17 mouse cellular contexts compared by ENCODE assay signal in the genomic region with DNA sequence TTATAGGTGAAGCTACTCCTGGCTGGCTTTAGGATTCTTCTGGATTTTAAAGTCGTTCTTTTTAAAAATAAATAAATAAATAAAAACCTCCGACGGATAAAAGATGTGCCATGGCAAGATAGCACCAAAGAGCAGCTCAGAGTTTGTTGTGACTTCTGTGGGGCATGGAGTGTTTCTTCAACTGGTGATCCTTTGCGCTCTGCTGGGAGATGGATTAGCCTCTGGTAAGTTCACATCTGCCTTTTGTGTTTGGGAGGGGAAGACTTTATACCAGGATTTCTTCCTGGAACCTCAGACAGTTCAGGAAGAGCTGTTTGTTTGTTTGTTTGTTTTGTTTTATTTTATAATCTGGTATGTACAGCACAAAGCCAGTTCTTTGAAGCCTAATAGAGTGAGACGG. TPM values are rescaled to one million over a fixed set of nuclear protein-coding genes. Genes with fewer than 3 reads are reported as not detected.
DNase-seq lines count a peak whose midpoint lies in the region; ATAC-seq and TF ChIP-seq lines count a peak whose summit lies in the region.
"Had no signal": no experiment of that assay in that cellular context is flagged by ENCODE, and none has a peak within 500 bp of the region (broad histone marks: within the 10 kb centered on the region; RNA-seq: fewer than 3 reads in every experiment).

No protein-coding gene starts in this region.

- 88% methylated on average over 5 of the region's 5 CpGs for WGBS in hindbrain, embryonic 16.5 days
- WGBS in hindbrain, embryonic 13.5 days, result 90% methylated on average over 5 of the region's 5 CpGs
- WGBS in liver, postnatal 0 days (ENCODE audit: insufficient replicate concordance), result 87% methylated on average over 5 of the region's 5 CpGs
- 84% methylated on average over 5 of the region's 5 CpGs for WGBS in liver, embryonic 12.5 days (ENCODE audit: insufficient replicate concordance)
- WGBS in stomach, embryonic 14.5 days, result 67% methylated on average over 5 of the region's 5 CpGs

- no peak for ATAC-seq in hindbrain, embryonic 16.5 days
- no peak for ATAC-seq in hindbrain, embryonic 13.5 days (ENCODE audit: low FRiP score)
- ATAC-seq in liver, postnatal 0 days, result no peak
- no peak for ATAC-seq in liver, embryonic 12.5 days
- ATAC-seq in stomach, embryonic 14.5 days (ENCODE audit: insufficient number of reproducible peaks, insufficient read depth, low FRiP score, low read depth), result no peak
- ATAC-seq: CD4-positive, CD25-positive, alpha-beta regulatory T cell, adult 4 months; forebrain, embryonic 14.5 days; hindbrain, postnatal 0 days; Patski had no signal

- TF ChIP-seq EP300 in liver, postnatal 0 days (IDR thresholded peaks at IDR 0.05; ENCODE audit: low read depth), result no peak

- no peaks in the 10 kb centered on the region for H3K9me3 ChIP-seq in hindbrain, embryonic 16.5 days (ENCODE audit: control insufficient read depth, low read length)
- H3K9me3 ChIP-seq in hindbrain, embryonic 13.5 days, result no peaks in the 10 kb centered on the region
- H3K9me3 ChIP-seq in liver, postnatal 0 days (ENCODE audit: low read length), result no peaks in the 10 kb centered on the region
- no peaks in the 10 kb centered on the region for H3K9me3 ChIP-seq in liver, embryonic 12.5 days (replicated peaks)
- H3K9me3 ChIP-seq in stomach, embryonic 14.5 days (ENCODE audit: control insufficient read depth, low read depth, low read length), result no peaks in the 10 kb centered on the region
- H3K9me3 ChIP-seq: embryonic facial prominence, embryonic 12.5 days; liver, embryonic 15.5 days; neural tube, embryonic 13.5 days had no signal

- peak; percentile 51 for DNase-seq in heart, adult 11 months
- no peak for DNase-seq in heart, postnatal 4 days
- DNase-seq in liver, postnatal 0 days, result no peak
- DNase-seq: adrenal gland, adult 8-10 months; midbrain, embryonic 14.5 days; thymus, postnatal 25 days had no signal

- H3K27me3 ChIP-seq in hindbrain, embryonic 16.5 days (replicated peaks; ENCODE audit: control insufficient read depth, insufficient read depth, low read length), result no peaks in the 10 kb centered on the region
- H3K27me3 ChIP-seq in hindbrain, embryonic 13.5 days, result no peaks in the 10 kb centered on the region
- no peaks in the 10 kb centered on the region for H3K27me3 ChIP-seq in liver, postnatal 0 days (ENCODE audit: insufficient read depth, low read length)
- H3K27me3 ChIP-seq in liver, embryonic 12.5 days (replicated peaks), result no peaks in the 10 kb centered on the region
- no peaks in the 10 kb centered on the region for H3K27me3 ChIP-seq in stomach, embryonic 14.5 days (ENCODE audit: control insufficient read depth, insufficient read depth, low read length)
- H3K27me3 ChIP-seq: embryonic facial prominence, embryonic 12.5 days; liver, embryonic 15.5 days; neural tube, embryonic 13.5 days; Patski had no signal

- no peaks in the 10 kb centered on the region for H3K36me3 ChIP-seq in hindbrain, embryonic 16.5 days (ENCODE audit: control insufficient read depth, insufficient read depth, low read length)
- H3K36me3 ChIP-seq in hindbrain, embryonic 13.5 days, result 0 out of 2 replicates have a peak, but pooled peaks cover 3% of the 10 kb centered on the region
- peaks cover 23% of the 10 kb centered on the region for H3K36me3 ChIP-seq in liver, postnatal 0 days (replicated peaks; ENCODE audit: insufficient read depth, low read length)
- H3K36me3 ChIP-seq in liver, embryonic 12.5 days, result peaks cover 36% of the 10 kb centered on the region
- peaks cover 7% of the 10 kb centered on the region; the same call in 1 of the 2 replicates for H3K36me3 ChIP-seq in stomach, embryonic 14.5 days (ENCODE audit: control insufficient read depth, insufficient read depth, low read length)
- H3K36me3 ChIP-seq: embryonic facial prominence, embryonic 12.5 days had no signal

- no peak for TF ChIP-seq CTCF in liver, postnatal 0 days (IDR thresholded peaks at IDR 0.05; ENCODE audit: low read depth)

- no peak overlapping the region for H3K9ac ChIP-seq in hindbrain, embryonic 16.5 days (ENCODE audit: low read depth, low read length)
- H3K9ac ChIP-seq in hindbrain, embryonic 13.5 days, result no peak overlapping the region
- H3K9ac ChIP-seq in liver, postnatal 0 days (replicated peaks), result no peak overlapping the region
- H3K9ac ChIP-seq in liver, embryonic 12.5 days, result no peak overlapping the region
- H3K9ac ChIP-seq in stomach, embryonic 14.5 days (replicated peaks; ENCODE audit: low read depth, low read length), result no peak overlapping the region
- H3K9ac ChIP-seq: embryonic facial prominence, embryonic 12.5 days; liver, embryonic 15.5 days; neural tube, embryonic 13.5 days had no signal

- no peak overlapping the region for H3K4me3 ChIP-seq in hindbrain, embryonic 16.5 days (ENCODE audit: low read length)
- no peak overlapping the region for H3K4me3 ChIP-seq in hindbrain, embryonic 13.5 days
- H3K4me3 ChIP-seq in liver, postnatal 0 days (ENCODE audit: low read depth, low read length), result no peak overlapping the region
- no peak overlapping the region for H3K4me3 ChIP-seq in liver, embryonic 12.5 days
- no peak overlapping the region for H3K4me3 ChIP-seq in stomach, embryonic 14.5 days (ENCODE audit: low read depth, low read length)
- H3K4me3 ChIP-seq: embryonic facial prominence, embryonic 12.5 days; liver, embryonic 15.5 days; neural tube, embryonic 13.5 days had no signal

- H3K27ac ChIP-seq in hindbrain, embryonic 16.5 days (ENCODE audit: low read depth, low read length), result 0 out of 2 replicates have a peak overlapping the region, but pooled peaks have one; percentile 44
- H3K27ac ChIP-seq in hindbrain, embryonic 13.5 days, result no peak overlapping the region
- peak overlapping the region; percentile 61; the same call in 1 of the 2 replicates for H3K27ac ChIP-seq in liver, postnatal 0 days (ENCODE audit: low read depth)
- no peak overlapping the region for H3K27ac ChIP-seq in liver, embryonic 12.5 days
- H3K27ac ChIP-seq in stomach, embryonic 14.5 days (ENCODE audit: low read length), result peak overlapping the region; percentile 12; the same call in 1 of the 2 replicates
- H3K27ac ChIP-seq: embryonic facial prominence, embryonic 12.5 days; neural tube, embryonic 13.5 days had no signal

- H3K4me2 ChIP-seq in hindbrain, embryonic 16.5 days (ENCODE audit: low read length), result no peak overlapping the region
- no peak overlapping the region for H3K4me2 ChIP-seq in hindbrain, embryonic 13.5 days
- no peak overlapping the region for H3K4me2 ChIP-seq in liver, postnatal 0 days (ENCODE audit: low read depth, low read length)
- no peak overlapping the region for H3K4me2 ChIP-seq in liver, embryonic 12.5 days
- H3K4me2 ChIP-seq in stomach, embryonic 14.5 days (replicated peaks; ENCODE audit: low read depth, low read length), result no peak overlapping the region
- H3K4me2 ChIP-seq: embryonic facial prominence, embryonic 12.5 days; liver, embryonic 15.5 days; neural tube, embryonic 13.5 days had no signal

- peaks cover 3% of the 10 kb centered on the region; the same call in 1 of the 2 replicates for H3K4me1 ChIP-seq in hindbrain, embryonic 16.5 days (ENCODE audit: control insufficient read depth, insufficient read depth, low read depth, low read length)
- H3K4me1 ChIP-seq in hindbrain, embryonic 13.5 days (replicated peaks), result peaks cover 13% of the 10 kb centered on the region
- H3K4me1 ChIP-seq in liver, postnatal 0 days (ENCODE audit: insufficient read depth), result peaks cover 48% of the 10 kb centered on the region
- peaks cover 70% of the 10 kb centered on the region for H3K4me1 ChIP-seq in liver, embryonic 12.5 days
- H3K4me1 ChIP-seq in stomach, embryonic 14.5 days (ENCODE audit: control insufficient read depth, insufficient read depth, low read length), result peaks cover 26% of the 10 kb centered on the region
- H3K4me1 ChIP-seq: embryonic facial prominence, embryonic 12.5 days had no signal

RNA-seq across cellular contexts. Expression of gene Susd6, which starts 37.7 kb away (rescaled TPM):
- total RNA-seq in heart, postnatal 4 days (2021), result 10 to 100 TPM; 46.3 to 49.6 TPM
- polyA plus RNA-seq in hindbrain, embryonic 16.5 days (2015; fragmentation: Nextera tagmentation; extraction: Ambion mirVana), result 9.9 and 12.1 TPM in 2 replicates
- polyA plus RNA-seq in hindbrain, embryonic 13.5 days (2015; fragmentation: Nextera tagmentation; extraction: Ambion mirVana), result 11.4 and 12.8 TPM in 2 replicates
- polyA plus RNA-seq in liver, postnatal 0 days (2015; fragmentation: Nextera tagmentation; extraction: Ambion mirVana), result 8.6 and 10.8 TPM in 2 replicates
- 15.0 and 15.9 TPM in 2 replicates for polyA plus RNA-seq in liver, embryonic 12.5 days (2016; fragmentation: Nextera tagmentation; extraction: Ambion mirVana)
- polyA plus RNA-seq in stomach, embryonic 14.5 days (2014; fragmentation: Nextera tagmentation; extraction: Ambion mirVana), result 20.8 and 22.6 TPM in 2 replicates

Comparison
In these comparisons a context has a peak if more than half of its experiments do, and no peak if none do; other contexts are left out.
1. H3K27ac ChIP-seq: peak in hindbrain, embryonic 16.5 days (single experiment), liver, postnatal 0 days (single experiment) and stomach, embryonic 14.5 days (single experiment); none in hindbrain, embryonic 13.5 days (single experiment) and liver, embryonic 12.5 days (single experiment).